13 mouse cellular contexts compared by ENCODE assay signal in genomic region chr9:83635997-83636396, GRCm38 (mm10).
A peak's percentile ranks its signal among the peaks of the same experiment; 100 is the strongest.
DNase-seq lines count a peak whose midpoint lies in the region; ATAC-seq and TF ChIP-seq lines count a peak whose summit lies in the region.
"Had no signal": no experiment of that assay in that cellular context is flagged by ENCODE, and none has a peak within 500 bp of the region (broad histone marks: within the 10 kb centered on the region; RNA-seq: fewer than 3 reads in every experiment).

No protein-coding gene starts in this region.

- no peaks in the 10 kb centered on the region for H3K9me3 ChIP-seq in heart, embryonic 10.5 days
- no peaks in the 10 kb centered on the region for H3K9me3 ChIP-seq in embryonic facial prominence, embryonic 11.5 days (replicated peaks; ENCODE audit: control insufficient read depth, low read length)
- H3K9me3 ChIP-seq in hindbrain, postnatal 0 days (ENCODE audit: low read length), result no peaks in the 10 kb centered on the region
- no peaks in the 10 kb centered on the region for H3K9me3 ChIP-seq in midbrain, postnatal 0 days (ENCODE audit: low read length)

- 18% methylated on average over 7 of the region's 7 CpGs for WGBS in heart, embryonic 10.5 days
- WGBS in embryonic facial prominence, embryonic 11.5 days, result 5% methylated on average over 7 of the region's 7 CpGs
- WGBS in hindbrain, postnatal 0 days, result 7% methylated on average over 7 of the region's 7 CpGs
- 10% methylated on average over 7 of the region's 7 CpGs for WGBS in midbrain, postnatal 0 days

- H3K4me3 ChIP-seq in heart, embryonic 10.5 days, result no peak overlapping the region
- no peak overlapping the region for H3K4me3 ChIP-seq in embryonic facial prominence, embryonic 11.5 days (ENCODE audit: low read depth, low read length)
- no peak overlapping the region for H3K4me3 ChIP-seq in hindbrain, postnatal 0 days (ENCODE audit: low read length)
- no peak overlapping the region for H3K4me3 ChIP-seq in midbrain, postnatal 0 days (ENCODE audit: low read depth, low read length)

- no peaks in the 10 kb centered on the region for H3K27me3 ChIP-seq in heart, embryonic 10.5 days (ENCODE audit: insufficient read depth, poor library complexity, severe bottlenecking)
- H3K27me3 ChIP-seq in embryonic facial prominence, embryonic 11.5 days (ENCODE audit: control insufficient read depth, insufficient read depth, low read length), result no peaks in the 10 kb centered on the region
- no peaks in the 10 kb centered on the region for H3K27me3 ChIP-seq in hindbrain, postnatal 0 days (ENCODE audit: insufficient read depth, low read length)
- H3K27me3 ChIP-seq in midbrain, postnatal 0 days (ENCODE audit: insufficient read depth, low read length), result no peaks in the 10 kb centered on the region
- H3K27me3 ChIP-seq: Patski had no signal

- H3K36me3 ChIP-seq in heart, embryonic 10.5 days, result no peaks in the 10 kb centered on the region
- no peaks in the 10 kb centered on the region for H3K36me3 ChIP-seq in embryonic facial prominence, embryonic 11.5 days (replicated peaks; ENCODE audit: control insufficient read depth, insufficient read depth, low read depth, low read length)
- H3K36me3 ChIP-seq in hindbrain, postnatal 0 days (ENCODE audit: insufficient read depth, low read length), result no peaks in the 10 kb centered on the region
- no peaks in the 10 kb centered on the region for H3K36me3 ChIP-seq in midbrain, postnatal 0 days (ENCODE audit: insufficient read depth, low read length)

- no peak for ATAC-seq in embryonic facial prominence, embryonic 11.5 days (replicated peaks; ENCODE audit: insufficient number of reproducible peaks, low FRiP score, low TSS enrichment, low read depth)
- no peak for ATAC-seq in hindbrain, postnatal 0 days
- no peak for ATAC-seq in midbrain, postnatal 0 days (ENCODE audit: low FRiP score)
- ATAC-seq in frontal cortex, adult (ENCODE audit: low TSS enrichment), result no peak
- ATAC-seq: Patski had no signal

- H3K4me2 ChIP-seq in embryonic facial prominence, embryonic 11.5 days (ENCODE audit: low read depth, low read length), result no peak overlapping the region
- H3K4me2 ChIP-seq in hindbrain, postnatal 0 days (ENCODE audit: low read depth, low read length), result no peak overlapping the region
- no peak overlapping the region for H3K4me2 ChIP-seq in midbrain, postnatal 0 days (ENCODE audit: low read depth, low read length, poor library complexity, severe bottlenecking)

- H3K27ac ChIP-seq in heart, embryonic 10.5 days, result peak overlapping the region; percentile 12; the same call in 1 of the 2 replicates
- 0 out of 2 replicates have a peak overlapping the region, but pooled peaks have one; percentile 1 for H3K27ac ChIP-seq in embryonic facial prominence, embryonic 11.5 days (replicated peaks; ENCODE audit: low read depth, low read length)
- H3K27ac ChIP-seq in hindbrain, postnatal 0 days, result peak overlapping the region; percentile 36; the same call in 1 of the 2 replicates
- 0 out of 2 replicates have a peak overlapping the region, but pooled peaks have one; percentile 9 for H3K27ac ChIP-seq in midbrain, postnatal 0 days (ENCODE audit: low read depth, low read length)

- H3K4me1 ChIP-seq in heart, embryonic 10.5 days, result peaks cover 13% of the 10 kb centered on the region; the same call in 1 of the 2 replicates
- no peaks in the 10 kb centered on the region for H3K4me1 ChIP-seq in embryonic facial prominence, embryonic 11.5 days (ENCODE audit: control insufficient read depth, insufficient read depth, low read length)
- H3K4me1 ChIP-seq in hindbrain, postnatal 0 days (ENCODE audit: insufficient read depth, low read length), result peaks cover 4% of the 10 kb centered on the region; the same call in 1 of the 2 replicates
- H3K4me1 ChIP-seq in midbrain, postnatal 0 days (ENCODE audit: insufficient read depth, low read length), result no peaks in the 10 kb centered on the region

- TF ChIP-seq CTCF in hindbrain, postnatal 0 days (IDR thresholded peaks at IDR 0.05; ENCODE audit: low read depth), result no peak
- no peak for TF ChIP-seq CTCF in midbrain, postnatal 0 days (IDR thresholded peaks at IDR 0.05)

- no peak overlapping the region for H3K9ac ChIP-seq in embryonic facial prominence, embryonic 11.5 days (replicated peaks; ENCODE audit: low read length)
- no peak overlapping the region for H3K9ac ChIP-seq in hindbrain, postnatal 0 days (replicated peaks; ENCODE audit: low read length)
- H3K9ac ChIP-seq in midbrain, postnatal 0 days (replicated peaks; ENCODE audit: low read length, poor library complexity, severe bottlenecking), result no peak overlapping the region

- no peak for DNase-seq in heart, embryonic 10.5 days (ENCODE audit: low spot score)
- no peak for DNase-seq in heart, adult 9 months (ENCODE audit: low spot score in 2 of 2)
- peak; percentile 71 for DNase-seq in embryonic facial prominence, embryonic 11.5 days (ENCODE audit: low spot score)
- peak; percentile 16 for DNase-seq in hindbrain, postnatal 0 days (ENCODE audit: low spot score)
- no peak for DNase-seq in midbrain, postnatal 0 days (ENCODE audit: low spot score)
- DNase-seq in frontal cortex, adult 2 months (ENCODE audit: extremely low spot score in 1 of 2, low spot score in 1 of 2), result no peak
- no peak for DNase-seq in frontal cortex, postnatal 10 days (ENCODE audit: low spot score in 2 of 2)
- DNase-seq: adrenal gland, postnatal 36 days; cerebellum, adult 9-11 months; heart, postnatal 36 days; lung, postnatal 36 days had no signal

Comparison
In these comparisons a context has a peak if more than half of its experiments do, and no peak if none do; other contexts are left out.
1. DNase-seq: peak in embryonic facial prominence, embryonic 11.5 days (single experiment) and hindbrain, postnatal 0 days (single experiment); none in heart, embryonic 10.5 days (single experiment), heart, adult 9 months (0 of 2), midbrain, postnatal 0 days (single experiment), frontal cortex, adult 2 months (0 of 2) and frontal cortex, postnatal 10 days (0 of 2).
2. Peak in every context shown above with its lines, with median percentiles within 50 percentile points of each other: H3K27ac ChIP-seq.